Mouse (Mus musculus) spleen, adult 2 months (tissue): Measurements from ENCODE around the gene Nyap1.

ENCODE experiments used
- CTCF ChIP-seq: fragments of 200-500 bp; IDR thresholded peaks from 2 replicates; pipeline ENCODE4 v1.5.1; 2011; ENCODE audit warnings: mild to moderate bottlenecking, inconsistent platforms; ENCODE audit not compliant: insufficient read depth, insufficient read length, insufficient replicate concordance; ENCODE audit errors: extremely low read depth
- POLR2A ChIP-seq: fragments of 200-500 bp; IDR thresholded peaks from 2 replicates; pipeline ENCODE4 v1.6.1; 2011; ENCODE audit warnings: low read depth, low read length, inconsistent platforms

- TF ChIP-seq POLR2A: no peak
- no peak for TF ChIP-seq CTCF
Measured at GRCm38 (mm10) chr5:137689974-137690373, 51.4 kb downstream of the Nyap1 start.
